Mouse (Mus musculus) lung, postnatal 36 days (tissue): ENCODE results near the gene Abtb2.
"Not testable (repeated sequence)": the region's sequence is repeated elsewhere in the genome, so short reads cannot be mapped to it uniquely, and the experiment has no call there.

Experiments
- DNase-seq: peaks from one replicate; pipeline ENCODE4 v3.0.0; 2022; ENCODE audit warnings: mixed read lengths

Abtb2 gene

DNA sequence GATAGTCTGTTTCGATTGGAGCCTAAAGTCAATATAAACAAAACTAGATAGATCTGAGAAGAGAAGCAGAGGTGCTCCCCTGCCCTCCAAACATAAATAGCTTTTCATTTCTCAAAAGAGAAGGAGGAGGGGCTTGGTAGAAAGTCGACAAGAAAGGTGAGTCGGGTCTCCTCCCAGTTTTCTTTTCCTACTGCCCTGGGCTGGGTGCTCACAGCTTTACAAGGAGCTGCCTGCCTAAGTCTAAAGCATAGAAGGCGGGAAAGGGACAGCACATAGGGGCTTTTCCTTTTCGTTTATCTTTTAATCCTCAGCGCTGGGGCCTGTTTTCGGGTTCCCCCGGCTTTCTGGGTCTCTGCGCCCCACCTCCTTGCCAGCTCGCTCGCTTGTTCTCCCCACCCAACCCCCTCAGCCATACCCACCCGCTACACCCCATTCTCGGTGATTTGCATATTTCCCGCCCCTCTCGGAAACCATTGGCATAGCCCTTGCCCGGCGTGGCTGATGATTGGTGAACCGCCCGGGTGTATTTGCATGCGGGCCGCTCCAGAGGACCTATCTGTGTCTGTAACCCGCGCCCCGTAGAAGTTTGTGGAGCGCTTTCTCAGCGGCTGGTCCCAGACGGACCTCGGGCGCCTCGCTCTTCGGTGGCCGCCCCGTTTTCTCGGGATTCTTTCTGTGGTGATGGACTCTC lies at the start of gene Abtb2:
Gene Abtb2 (plus strand): TSS at position 579 of the 691 bp plus-strand sequence.
- peak; percentile 97 for DNase-seq

DNA sequence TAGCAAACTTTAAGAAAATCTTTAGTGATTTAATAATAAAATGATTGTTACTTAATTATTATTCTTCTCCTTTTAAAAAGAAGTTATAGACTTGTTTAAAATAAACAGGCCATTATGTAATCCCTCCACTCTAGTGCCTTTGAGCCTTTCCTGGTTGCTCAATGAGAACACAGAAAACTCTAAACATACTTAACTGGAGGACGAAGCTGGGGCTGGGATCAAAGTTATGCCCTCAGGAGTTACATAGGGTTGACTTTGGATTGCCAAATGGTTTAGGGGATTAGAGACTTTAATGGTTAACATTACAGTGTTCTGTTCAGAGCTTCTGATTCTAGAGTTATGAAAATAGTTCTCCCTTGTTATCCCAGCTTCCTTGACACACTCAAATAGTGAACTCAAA lies 49.6 kb upstream of the Abtb2 start:
- peak; percentile 54 for DNase-seq

DNA sequence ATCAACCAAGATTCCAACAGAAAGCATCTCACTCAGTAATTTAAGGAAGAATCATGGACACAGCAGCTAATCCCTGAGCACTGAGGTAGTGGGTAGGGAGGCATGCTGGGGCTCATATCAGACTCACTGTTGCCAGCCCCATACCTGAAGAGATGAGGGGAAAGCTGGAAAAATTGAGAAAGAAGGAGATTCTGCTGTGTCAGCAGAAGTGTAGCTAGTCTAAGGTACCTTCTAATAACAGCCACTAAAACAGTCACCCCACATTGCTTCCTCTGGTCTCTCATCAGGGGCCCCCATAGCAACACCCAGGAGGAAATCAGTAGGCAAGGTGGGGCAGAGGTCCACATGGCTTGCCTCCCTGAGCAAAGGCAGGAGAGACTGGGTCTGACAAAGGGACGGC lies 40.5 kb upstream of the Abtb2 start:
- no peak for DNase-seq

DNA sequence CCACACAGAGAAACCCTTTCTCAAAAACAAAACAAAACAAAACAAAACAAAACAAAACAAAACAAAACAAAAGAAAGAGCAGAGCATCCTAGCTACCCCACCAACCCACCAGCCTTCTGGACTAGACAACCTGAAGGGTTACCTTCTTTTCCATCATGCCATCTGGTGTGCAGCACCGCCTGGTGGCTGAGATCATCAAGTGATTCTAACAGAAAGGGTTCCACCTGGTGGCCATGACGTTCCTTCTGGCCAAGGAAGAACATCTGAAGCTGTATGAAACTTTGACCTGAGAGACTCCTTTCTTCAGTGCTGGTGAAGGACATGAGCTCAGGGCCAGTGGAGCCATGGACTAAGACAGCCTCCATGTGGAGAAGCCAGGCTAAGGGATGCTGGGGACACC lies 19.0 kb upstream of the Abtb2 start:
- peak; percentile 91 for DNase-seq

DNA sequence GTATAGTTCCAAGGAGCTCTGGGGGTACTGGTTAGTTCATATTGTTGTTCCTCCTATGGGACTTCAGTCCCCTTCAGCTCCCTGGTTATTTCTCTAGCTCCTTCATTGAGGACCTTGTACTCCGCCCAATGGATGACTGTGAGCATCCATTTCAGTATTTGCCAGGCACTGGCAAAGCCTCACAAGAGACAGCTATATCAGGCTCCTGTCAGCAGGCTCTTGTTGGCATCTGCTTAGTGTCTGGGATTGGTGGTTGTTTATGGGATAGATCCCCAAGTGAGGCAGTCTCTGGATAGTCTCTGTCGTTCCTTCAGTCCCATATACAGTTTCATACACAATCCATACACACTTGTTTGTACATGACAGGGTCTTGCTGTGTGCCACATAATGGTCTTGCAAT lies 15.8 kb upstream of the Abtb2 start:
- not testable (repeated sequence) for DNase-seq

DNA sequence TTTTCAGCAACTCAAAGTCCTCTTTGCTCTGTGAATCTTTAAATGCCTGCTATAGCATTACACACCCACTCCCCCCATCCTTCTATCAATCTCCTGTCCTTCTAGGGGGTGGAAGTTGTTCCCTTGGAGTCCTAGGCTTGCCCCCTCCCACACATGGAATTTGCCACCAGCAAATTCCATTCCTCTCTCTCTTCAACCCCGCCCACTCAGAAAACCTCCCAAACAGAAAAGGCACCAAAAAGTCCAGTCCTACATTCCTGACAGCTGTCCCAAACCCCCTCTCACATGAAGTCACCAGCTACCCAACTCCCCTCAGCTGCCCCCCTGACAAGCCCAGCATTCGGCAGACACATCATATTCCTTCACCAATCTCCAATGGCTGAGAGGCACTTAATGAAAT lies 12.1 kb upstream of the Abtb2 start:
- DNase-seq = no peak

DNA sequence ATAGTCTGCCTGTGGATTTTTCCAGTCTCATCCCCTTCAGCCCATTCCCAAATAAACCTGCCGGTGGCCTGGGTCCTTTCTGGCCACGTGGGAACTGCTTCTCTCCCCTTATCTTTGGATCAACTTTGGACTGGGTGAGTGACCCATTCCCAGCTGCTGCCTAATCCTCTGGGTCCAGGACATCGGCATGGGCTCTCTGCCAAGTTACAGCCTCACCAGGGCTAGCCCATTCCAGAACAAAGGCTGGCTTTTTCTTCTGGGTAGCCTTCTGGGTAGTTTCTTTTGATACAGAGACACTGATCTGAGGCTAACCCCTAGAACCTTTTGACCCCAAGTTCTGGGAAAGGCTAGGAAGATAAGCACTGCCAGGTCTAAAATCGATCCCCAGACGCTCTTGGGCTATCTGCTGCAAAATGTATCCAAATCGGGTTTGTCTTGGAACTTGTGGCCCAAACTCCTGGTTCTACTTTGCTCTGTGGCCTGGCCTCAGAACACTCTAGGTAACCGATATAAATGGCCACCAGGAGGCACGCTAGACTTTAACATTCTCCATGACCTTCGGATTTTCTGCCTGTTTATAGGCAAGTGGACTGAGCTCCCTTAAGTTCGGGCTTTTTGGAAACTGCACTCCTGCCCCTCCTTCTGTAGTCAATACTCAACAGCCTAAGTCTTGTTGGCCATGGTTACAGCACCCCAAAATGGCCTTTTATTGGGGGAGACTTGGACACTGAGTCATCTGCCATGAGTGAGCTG lies 9.8 kb upstream of the Abtb2 start:
- DNase-seq = peak; percentile 47

DNA sequence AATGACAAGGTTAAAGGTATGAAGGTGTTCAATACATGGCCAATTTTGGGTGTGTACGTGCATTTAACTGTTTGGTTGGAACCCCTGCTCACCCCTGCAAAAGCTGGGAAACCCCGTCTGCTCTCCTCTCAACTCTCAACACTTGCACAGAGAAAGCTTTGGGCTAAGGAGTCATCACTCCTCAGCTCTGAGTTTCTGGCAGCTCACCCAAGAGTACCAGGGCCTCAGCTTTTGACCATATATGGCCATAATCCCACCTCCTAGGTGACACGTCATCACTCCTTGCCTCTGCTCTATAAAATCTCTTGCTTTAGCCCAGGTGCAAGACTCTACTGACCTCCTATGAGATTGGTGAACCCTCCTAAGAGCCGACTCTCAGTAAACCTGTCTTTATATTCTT lies 5.2 kb upstream of the Abtb2 start:
- no peak for DNase-seq

DNA sequence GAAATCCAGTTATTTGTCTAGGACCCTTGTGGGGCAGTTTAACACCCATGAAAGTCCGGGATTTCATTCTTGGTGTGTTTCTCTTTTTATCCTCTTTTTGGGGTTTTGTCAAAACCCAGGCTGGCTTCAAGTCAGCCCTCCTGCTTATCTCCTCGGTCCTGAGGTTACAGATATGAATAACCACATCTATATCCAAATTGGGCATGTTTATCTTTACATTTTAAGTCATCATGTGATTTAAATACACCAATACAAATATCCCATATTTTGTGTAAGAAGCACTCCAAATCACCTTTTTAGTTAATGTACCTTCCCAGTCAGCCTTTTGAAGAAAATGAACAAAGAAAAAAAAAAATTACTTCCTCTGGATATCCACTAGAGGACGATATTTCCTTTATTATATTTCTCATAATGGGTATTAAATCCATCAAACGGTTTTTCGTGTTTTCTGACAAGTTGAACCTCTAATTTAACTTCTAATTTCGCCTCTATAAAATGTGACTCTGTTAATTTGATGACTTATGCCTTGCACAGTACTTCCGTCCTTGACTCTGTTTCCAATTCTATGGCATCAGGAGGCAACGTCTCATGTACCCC lies 1.6 kb upstream of the Abtb2 start:
- no peak for DNase-seq

DNA sequence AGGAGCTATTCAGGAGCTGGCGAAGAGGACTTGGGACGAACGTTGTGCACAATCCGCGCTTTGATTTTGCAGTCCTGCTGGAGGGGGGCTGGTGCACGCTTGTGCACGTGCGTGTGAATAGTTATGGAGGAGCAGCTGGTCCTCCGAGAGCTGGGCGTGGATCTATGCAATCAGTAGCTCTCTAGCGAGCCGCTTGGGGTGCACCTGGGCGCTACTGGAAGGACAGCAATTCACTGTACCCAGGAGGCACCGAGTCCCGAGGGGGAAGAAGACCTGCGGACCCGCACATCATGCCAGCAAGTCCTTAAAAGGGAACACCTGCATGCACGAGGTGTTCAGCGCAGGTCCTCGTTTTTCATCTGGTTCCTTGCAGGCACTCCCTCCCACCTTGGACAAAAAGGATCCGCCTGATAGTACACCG lies 929 bp upstream of the Abtb2 start:
- DNase-seq = peak; percentile 35

DNA sequence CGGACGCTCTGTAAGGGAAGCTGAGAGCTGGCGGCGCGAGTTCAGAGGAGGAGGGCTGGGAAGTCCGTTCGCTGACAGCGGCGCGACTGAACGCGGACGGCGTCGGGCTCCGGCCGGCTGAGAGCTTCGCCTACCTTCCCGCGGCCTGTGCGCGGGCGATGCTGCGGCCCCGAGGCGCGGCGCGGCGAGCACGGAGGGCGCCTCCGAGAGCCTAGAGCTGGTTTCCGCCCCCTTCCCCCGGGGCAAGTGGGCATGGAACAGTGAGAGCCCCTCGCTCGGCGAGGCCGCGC lies 258 bp downstream of the Abtb2 start:
- DNase-seq = no peak

DNA sequence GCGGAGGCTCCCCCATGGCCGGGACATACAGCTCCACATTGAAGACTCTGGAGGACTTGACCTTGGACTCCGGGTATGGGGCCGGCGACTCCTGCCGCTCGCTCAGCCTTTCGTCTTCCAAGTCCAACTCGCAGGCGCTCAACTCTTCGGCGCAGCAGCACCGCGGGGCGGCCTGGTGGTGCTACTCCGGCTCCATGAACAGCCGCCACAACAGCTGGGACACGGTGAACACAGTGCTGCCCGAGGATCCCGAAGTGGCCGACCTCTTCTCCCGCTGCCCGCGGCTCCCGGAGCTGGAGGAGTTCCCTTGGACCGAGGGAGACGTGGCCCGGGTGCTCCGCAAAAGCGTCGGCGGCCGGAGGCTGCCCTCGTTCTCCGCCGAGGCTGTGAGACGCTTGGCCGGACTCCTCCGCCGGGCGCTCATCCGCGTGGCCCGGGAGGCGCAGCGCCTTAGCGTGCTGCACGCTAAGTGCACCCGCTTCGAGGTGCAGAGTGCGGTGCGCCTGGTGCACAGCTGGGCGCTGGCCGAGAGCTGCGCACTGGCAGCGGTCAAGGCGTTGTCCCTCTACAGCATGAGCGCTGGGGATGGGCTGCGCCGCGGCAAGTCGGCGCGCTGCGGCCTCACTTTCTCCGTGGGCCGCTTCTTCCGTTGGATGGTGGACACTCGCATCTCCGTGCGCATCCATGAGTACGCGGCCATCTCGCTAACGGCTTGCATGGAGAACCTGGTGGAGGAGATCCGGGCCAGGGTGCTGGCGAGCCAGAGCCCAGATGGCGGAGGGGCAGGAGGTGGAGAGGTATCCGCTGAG lies 807 bp downstream of the Abtb2 start:
- peak; percentile 52 for DNase-seq

DNA sequence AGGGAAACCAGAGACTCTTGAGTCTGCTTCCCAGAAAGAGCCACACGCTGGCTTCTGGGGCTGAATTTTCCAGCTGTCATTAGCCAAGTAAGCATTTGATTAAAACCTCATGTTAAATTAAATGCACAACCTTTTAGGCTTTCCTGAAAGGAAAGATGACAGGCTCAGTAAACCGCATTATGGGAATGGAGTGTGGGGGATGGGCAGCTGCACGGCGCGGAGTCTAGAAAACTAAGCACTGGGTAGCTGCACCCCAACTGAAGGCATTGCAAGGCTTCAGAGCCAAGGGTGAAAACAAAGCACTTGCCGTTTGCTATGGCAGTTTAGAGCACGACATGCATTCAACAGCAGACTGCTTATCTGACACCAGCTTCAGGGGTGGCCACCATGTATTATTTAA lies 2.1 kb downstream of the Abtb2 start:
- no peak for DNase-seq

DNA sequence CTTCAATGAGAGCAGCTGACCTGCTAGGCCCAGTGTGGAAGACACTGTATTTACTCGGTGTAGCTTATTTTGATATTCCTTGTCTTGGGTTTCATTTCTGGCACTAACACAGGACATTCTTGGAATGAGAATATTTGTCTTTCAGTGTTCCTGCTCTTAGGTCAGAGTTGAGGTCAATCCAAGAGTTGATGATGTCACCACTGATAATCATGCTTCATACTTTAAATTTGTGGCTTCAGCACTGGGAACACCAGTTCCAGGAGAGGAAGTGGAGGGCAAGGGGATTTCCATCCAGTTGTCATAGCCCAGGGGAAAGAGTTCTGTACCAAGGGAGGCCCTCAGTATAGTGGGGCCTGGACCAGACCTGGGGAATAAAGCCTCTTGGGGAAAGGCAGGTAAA lies 3.6 kb downstream of the Abtb2 start:
- DNase-seq = peak; percentile 49

DNA sequence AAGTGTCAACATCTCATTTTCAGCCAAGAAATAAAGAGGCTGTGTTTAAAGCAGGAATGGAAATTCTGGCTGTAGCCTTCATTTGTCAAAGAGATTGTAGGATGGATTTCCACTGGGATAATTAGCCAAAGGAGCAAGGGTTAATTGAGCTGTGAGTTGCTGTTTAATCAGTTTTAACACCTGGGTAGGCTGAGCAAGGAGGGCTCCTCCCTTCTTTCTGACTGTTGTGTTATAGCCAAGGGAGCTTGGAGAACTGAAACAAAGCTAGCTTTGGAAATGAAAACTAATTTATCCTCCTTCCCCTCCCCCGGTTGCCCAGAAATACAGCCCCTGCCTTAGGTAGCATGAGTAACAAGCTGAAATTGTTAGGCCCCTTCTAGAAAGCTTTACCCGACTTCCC lies 6.2 kb downstream of the Abtb2 start:
- no peak for DNase-seq

DNA sequence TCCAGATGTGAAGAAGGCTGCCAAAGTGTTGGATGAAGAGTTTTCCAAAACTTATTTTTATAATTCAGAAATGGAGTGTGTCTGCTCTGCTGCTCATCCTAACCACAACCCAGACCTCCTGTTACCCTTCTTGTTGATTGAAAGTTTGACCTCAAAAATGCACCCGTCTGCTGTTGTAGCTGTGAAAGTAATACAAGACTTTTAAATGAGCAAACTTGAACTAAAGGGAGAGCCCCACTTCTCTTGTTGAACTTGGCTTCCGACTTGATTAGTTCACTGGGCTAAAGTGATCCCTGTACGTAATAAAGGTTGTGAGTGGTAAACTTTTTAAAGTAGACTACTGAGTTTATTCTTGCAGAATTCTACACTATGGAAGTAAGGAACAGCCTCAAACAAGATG lies 10.3 kb downstream of the Abtb2 start:
- no peak for DNase-seq

DNA sequence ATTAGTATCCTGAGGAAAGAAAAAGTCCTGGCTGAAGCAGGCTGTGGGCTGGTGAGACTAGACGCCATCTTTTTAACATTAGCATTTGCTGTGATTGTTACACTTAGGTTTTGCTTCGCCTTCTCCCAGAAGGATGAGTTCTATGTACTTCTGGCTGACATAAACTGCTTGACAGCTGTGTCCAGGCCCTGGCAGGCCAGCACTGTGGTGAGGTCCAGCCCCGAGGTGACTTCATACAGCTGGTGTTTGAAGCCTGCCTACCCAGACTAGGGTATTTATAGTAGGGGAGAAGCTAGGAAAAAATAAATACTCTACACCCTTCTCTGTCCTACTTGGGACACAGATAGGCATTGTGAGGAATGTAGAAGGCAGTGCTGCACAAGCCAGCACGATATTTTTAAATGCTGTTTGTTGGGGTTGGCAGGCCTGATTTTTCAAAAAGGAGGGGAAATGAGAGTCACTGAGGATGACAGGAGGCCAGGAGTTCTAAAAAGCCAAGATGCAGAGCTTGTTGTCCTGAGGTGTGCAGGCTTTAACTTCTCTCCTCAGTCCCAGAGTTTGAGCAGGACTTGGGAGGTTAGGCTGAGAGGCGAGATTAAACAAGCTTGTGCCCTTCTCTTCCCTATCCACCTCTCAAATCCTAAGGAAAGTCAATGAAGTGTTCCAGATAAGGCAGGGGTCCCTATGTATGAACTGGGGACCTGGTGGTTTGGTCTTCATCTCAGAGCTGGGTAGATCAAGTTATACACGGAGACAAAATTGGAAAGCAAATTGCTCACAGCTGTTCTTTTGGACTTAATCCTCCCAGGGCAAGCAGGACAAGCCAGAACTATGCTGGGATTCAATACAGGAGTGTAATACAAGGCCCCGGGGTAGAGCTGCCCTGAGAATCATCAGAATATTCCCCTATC lies 11.9 kb downstream of the Abtb2 start:
- peak; percentile 67 for DNase-seq

DNA sequence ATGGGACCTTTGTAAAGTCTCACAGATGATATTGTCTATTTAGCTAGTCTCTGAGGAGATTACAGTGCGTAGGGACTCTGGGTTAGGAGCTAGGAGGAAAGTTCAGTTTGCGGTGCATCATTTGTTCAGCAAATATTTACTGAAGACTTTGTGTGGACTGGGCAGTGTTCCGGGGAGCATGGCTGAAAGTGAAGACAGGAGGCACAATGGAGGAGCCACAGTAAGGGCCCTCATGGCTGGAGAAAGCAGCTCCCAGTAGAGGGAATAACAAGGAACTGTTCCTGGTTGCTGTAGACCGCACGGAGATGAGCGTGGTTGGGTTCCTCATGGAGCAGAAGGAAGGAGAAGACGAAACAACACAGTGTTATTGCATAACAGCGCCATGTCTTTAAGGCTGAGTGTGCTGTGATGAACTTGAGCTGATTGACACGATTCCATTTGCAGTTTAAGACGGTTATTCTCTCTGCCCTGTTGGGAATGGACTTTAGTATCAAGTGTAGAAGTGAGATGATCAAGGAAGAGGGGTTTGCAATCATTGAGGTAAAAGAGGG lies 12.6 kb downstream of the Abtb2 start:
- no peak for DNase-seq

DNA sequence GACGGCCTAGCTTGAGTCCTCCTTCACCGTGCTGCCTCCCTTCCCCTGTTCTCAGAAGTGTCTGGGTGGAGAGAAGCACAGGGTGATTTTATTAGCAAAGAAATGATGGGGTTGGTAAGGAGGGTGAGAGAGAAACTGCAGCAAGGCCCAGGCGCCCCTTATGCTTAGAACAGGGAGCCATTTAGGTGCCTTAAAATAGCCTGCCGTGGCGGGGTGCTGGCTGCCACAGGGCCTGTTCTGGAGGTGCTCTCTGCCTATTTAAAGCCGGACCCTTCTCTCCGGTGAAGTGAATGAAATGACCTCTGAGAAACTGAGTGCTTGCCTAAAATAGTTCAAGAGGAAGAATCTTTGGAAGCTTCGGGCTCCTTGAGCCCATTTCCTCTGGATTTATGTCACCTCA lies 14.6 kb downstream of the Abtb2 start:
- DNase-seq = no peak

DNA sequence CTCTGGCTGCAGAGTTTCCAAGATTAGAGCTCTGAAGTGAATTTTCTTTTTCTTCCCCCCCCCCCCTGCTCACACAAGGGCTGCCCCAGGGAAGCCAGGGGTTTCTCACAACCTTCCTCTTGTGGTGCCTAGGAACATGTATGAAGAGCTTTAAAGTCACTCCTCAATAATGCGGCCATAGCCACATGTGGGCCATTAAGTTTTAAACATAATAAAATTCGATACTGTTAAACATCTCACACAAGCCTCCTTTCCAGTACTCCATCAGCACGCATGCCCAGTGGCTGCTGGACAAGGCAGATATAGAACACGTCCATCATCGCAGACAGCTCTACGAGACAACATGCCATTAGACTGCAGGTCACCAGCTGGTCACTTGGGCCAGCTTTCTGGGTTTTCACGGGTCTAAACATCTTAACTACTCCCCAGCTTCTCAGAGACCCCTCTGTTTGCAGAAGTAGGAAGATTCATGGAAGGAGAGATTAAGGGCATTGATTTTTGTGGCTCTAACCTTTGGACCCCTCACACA lies 15.3 kb downstream of the Abtb2 start:
- no peak for DNase-seq

DNA sequence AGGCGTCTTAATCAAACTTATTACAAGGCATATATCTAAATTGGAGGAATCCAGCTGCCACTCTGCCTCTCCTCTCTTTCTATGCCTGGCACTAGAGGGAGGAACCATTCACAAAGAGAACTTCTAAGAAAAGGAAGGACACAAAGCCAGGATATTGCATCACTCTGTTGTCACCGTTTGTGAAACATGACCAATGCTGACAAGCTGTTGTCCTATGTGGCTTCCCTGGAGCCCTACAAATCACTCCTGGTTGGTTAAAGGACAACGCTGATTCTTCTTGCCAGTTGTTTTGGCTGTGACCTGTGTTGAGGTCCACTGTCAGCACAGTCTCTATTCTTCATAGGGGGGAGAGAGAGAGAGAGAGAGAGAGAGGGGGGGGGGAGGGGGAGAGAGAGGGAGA lies 17.2 kb downstream of the Abtb2 start:
- peak; percentile 74 for DNase-seq

DNA sequence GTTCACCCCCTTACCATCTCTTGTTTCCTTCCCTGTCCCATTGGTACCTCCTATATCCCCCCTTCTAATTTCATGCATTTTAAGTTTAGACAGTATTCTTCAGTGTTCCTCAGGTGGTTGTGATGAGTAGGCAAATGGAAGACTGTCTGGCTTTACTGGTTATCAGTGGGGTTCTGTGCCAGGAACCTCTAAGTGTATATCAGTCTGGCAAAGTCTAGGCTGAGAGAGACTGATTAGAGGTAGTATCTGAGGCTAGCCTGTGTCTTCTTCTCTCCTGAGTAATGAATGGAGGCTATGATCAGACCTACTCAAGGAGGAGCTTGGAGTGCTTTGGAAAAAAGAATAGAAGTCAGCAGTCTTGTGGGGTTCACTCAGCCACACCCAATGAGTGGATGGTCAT lies 18.0 kb downstream of the Abtb2 start:
- no peak for DNase-seq
